In the genomic region with DNA sequence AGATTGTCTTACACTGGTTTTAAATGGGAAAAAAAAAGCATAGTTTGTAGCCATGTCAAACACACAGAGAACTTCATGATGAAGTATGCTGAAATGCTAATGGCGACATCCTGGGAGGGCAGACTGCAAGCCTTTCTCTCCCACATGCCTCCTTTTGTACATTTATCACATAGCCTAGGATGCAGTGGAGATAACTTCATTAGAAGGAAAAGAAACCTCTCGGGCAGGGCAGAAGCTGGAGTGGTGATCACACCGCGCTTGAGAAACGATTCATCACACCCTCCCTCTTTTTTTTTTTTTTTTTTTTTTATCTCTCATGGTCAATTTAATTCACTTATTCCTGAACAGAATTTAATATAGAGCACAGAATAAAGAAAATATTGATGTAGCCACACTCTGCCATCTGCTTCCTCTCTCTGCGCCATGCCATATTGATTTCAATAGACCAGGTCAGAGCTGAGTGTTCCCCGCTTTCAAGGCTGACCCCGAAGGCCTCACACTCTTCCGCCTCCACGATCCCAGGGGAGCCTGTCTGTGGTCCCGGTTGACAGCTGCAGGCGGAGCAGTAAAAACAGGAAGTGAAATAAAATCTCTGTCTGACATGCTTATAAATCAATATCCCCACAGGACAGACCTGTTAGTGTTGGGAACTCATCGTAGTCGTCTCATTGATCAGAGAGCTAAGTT, we compare ENCODE assay signal across 8 mouse cellular contexts. TPM values are rescaled to one million over a fixed set of nuclear protein-coding genes. Genes with fewer than 3 reads are reported as not detected.
DNase-seq lines count a peak whose midpoint lies in the region; ATAC-seq and TF ChIP-seq lines count a peak whose summit lies in the region.

No protein-coding gene starts in this region.

- no peak overlapping the region for H3K4me3 ChIP-seq in C2C12 (ENCODE audit: insufficient read depth, poor library complexity, severe bottlenecking)

- H3K27me3 ChIP-seq in C2C12 (ENCODE audit: control insufficient read depth, insufficient read depth, insufficient read length), result no peaks in the 10 kb centered on the region

- peak; percentile 34 to 46 for DNase-seq in adrenal gland, postnatal 36 days
- DNase-seq in kidney, adult 11 months, result peak; percentile 22
- DNase-seq in mesoderm, embryonic 11.5 days (ENCODE audit: low read depth, low spot score), result peak; percentile 88
- DNase-seq in c-Kit-positive CD71-positive TER-119-positive erythroid progenitor cells, embryonic 14.5 days (ENCODE audit: low spot score), result no peak
- DNase-seq in cerebellum, postnatal 14 days, result no peak
- DNase-seq in frontal cortex, postnatal 10 days (ENCODE audit: low spot score in 2 of 2), result no peak

- TF ChIP-seq CTCF in C2C12 (IDR thresholded peaks at IDR 0.05; ENCODE audit: control insufficient read depth, insufficient read depth, insufficient read length), result no peak

- H3K79me3 ChIP-seq in C2C12 (ENCODE audit: low read depth), result no peaks in the 10 kb centered on the region

- peak overlapping the region; percentile 35 for H3ac ChIP-seq in C2C12 (ENCODE audit: control insufficient read depth, insufficient read length, low read depth)

- no peaks in the 10 kb centered on the region for H3K79me2 ChIP-seq in C2C12 (ENCODE audit: control insufficient read depth, insufficient read depth)

- no peak for ATAC-seq in megakaryocyte-erythroid progenitor cell, adult 5-6 weeks (replicated peaks; ENCODE audit: low FRiP score, low TSS enrichment, poor library complexity, severe bottlenecking)

- no peaks in the 10 kb centered on the region for H3K36me3 ChIP-seq in C2C12 (ENCODE audit: control insufficient read depth, insufficient read depth)

TF ChIP-seq in C2C12, 6 proteins besides CTCF, POLR2A, EP300 and RAD21:
- no peak for TF ChIP-seq FOSL1 (IDR thresholded peaks at IDR 0.05; ENCODE audit: insufficient read depth, low read length, poor library complexity, severe bottlenecking)
- TF ChIP-seq CEBPB (IDR thresholded peaks at IDR 0.05; ENCODE audit: low read depth), result no peak
- TF ChIP-seq MYOD1 (IDR thresholded peaks at IDR 0.05; ENCODE audit: control insufficient read depth, insufficient read length, low read depth), result peak; percentile 97
- TF ChIP-seq MYOG (IDR thresholded peaks at IDR 0.05; ENCODE audit: control insufficient read depth, extremely low read depth, insufficient read length), result no peak
- TF ChIP-seq MAX (IDR thresholded peaks at IDR 0.05), result no peak

RNA-seq across cellular contexts. Expression of gene Zfp622, which starts 32.0 kb away (rescaled TPM):
- polyA plus RNA-seq in C2C12 (2012; fragmentation: generic; extraction: Trizol), result 89.1 TPM
- 10 to 100 TPM; 36.9 to 41.2 TPM for total RNA-seq in adrenal gland, postnatal 36 days (2021)
- total RNA-seq in megakaryocyte-erythroid progenitor cell, adult 5-6 weeks (2014; fragmentation: Nextera tagmentation), result 41.5 and 46.7 TPM in 2 replicates
- total RNA-seq in megakaryocyte-erythroid progenitor cell, adult 5-6 weeks (2017), result 101 and 106 TPM in 2 replicates

Comparison
In these comparisons a context has a peak if more than half of its experiments do, and no peak if none do; other contexts are left out.
1. DNase-seq: peak in adrenal gland, postnatal 36 days (2 of 2), kidney, adult 11 months (single experiment) and mesoderm, embryonic 11.5 days (single experiment); none in c-Kit-positive CD71-positive TER-119-positive erythroid progenitor cells, embryonic 14.5 days (single experiment), cerebellum, postnatal 14 days (0 of 2) and frontal cortex, postnatal 10 days (0 of 2).